Mouse (Mus musculus): ENCODE data around the gene Atxn7l2.

The Atxn7l2 gene

DNA sequence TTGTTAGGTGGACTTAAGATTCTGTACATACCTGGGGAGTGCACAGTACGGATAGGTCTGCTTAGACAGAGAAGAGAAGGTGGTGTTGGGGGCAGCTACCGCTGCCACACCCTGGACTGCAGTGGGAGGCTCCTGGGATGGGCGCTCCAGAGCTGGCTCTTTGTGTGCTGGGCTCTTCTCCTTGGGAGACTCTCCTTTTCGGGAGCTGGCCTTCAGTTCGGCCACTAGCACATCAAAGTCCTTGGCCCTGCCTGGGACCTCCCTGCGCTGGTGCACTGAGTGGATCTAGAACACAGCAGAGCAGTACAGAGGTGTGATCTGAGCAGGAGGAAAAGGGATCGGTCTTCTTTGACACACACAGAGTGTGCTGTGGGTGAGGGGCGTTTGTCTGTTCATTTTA is 5.1 kb downstream of the Atxn7l2 start:
- no peak for DNase-seq (ENCODE audit: low read depth, low spot score)

DNA sequence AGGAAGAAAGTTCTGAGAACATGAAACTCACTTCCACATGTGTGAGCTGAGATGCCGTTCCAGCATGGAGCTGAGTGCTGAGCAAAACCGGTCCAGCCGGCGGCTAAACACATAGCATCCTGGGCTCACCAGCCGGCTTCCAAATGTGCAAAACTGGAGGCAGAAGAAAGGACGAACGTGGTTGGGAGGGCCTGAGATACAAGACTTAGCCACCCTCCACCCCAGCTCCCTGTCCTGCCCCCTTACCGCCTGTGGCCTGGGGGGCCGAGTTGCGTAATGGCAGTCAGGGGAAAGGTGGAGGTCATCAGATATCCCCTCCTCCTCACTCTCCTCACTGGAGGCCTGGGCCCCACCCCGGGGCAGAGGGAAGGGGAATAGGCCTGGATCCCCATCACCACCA is 6.3 kb downstream of the Atxn7l2 start:
- DNase-seq (ENCODE audit: low read depth, low spot score), result no peak

GRCm38 (mm10) chr3:108203621-108204325 is 7.0 kb downstream of the Atxn7l2 start:
- DNase-seq (ENCODE audit: low read depth, low spot score), result no peak

- no peak for DNase-seq (ENCODE audit: low read depth, low spot score)
These were observed 7.5 kb downstream of the Atxn7l2 start for GRCm38 (mm10) chr3:108203212-108203611.

DNA sequence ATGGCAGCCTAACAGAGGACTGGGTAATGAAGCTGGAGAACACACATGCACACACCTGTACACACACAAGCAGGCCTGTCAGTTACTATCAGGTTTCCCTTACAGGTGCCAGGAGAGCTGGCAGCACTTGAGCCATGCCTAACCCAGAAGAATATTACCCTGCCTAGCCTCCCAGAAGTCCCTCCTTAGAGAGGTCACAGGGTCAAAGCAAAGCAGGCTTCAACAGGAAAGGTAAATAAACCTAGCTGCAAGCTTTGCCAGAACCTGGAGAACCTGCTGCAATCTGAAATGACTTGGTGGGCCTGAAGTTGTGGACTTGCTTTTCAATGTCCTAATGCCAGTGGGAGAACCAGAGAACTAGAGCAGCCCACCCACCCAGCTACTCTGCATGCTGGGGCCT is 8.2 kb downstream of the Atxn7l2 start:
- no peak for DNase-seq (ENCODE audit: low read depth, low spot score)

GRCm38 (mm10) chr3:108200329-108201323 is 10.1 kb downstream of the Atxn7l2 start, which contains the start of gene Cyb561d1:
Gene Cyb561d1 (minus strand): TSS chr3:108201212.
- peak; percentile 84 for DNase-seq (ENCODE audit: low read depth, low spot score)

DNA sequence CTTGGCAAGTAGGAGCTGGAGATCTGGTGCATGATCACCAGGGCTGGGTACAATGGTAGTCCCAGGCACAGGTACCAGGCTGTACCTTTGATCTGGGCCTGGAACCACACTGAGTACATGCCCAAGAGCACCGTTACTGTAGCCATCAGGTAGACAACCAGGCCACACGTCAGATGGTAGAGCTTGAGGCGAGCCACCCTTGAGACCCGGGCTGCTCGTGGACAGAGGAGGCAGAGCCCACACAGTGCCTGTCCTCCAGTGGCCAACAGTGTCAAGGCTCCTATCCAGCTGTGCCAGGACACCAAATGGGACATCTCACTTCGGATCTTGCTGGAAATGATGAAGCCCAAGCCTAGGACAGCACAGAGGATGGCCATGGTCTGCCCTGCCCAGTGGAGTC is 11.5 kb downstream of the Atxn7l2 start:
- DNase-seq (ENCODE audit: low read depth, low spot score), result no peak

GRCm38 (mm10) chr3:108197066-108197497 is 13.7 kb downstream of the Atxn7l2 start:
- DNase-seq (ENCODE audit: low read depth, low spot score), result no peak

DNA sequence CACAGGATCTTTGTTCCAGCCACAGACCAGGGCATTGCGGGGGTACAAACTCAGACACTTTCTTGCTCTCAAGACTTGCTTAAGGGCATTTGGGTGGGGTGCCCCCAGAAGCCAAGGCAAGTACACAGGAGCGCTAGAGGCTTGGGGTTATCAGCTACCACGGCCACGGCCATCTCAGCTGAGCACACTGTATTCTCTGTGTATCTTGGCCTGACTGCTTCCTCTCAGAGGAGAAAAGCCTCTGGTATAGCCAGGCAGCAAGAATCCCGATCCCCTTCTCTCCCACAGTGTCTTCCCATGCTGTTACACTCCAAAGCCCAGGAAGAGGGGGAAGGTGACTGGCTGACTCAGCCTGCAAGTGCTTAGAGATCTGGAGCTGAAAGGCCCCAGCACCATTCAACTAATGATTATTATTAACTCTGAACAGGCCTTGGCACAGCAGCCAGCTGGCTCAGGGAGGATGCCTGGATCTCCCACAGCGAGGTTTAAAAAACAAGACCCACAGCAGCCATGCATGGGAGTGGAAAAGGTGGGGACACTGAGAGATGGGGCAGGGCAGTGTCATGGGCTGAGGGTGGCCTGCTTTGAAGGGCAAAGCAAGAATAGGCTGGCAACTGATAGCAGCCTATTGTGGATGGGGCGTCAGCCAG is 14.7 kb downstream of the Atxn7l2 start:
- no peak for DNase-seq (ENCODE audit: low read depth, low spot score)

DNA sequence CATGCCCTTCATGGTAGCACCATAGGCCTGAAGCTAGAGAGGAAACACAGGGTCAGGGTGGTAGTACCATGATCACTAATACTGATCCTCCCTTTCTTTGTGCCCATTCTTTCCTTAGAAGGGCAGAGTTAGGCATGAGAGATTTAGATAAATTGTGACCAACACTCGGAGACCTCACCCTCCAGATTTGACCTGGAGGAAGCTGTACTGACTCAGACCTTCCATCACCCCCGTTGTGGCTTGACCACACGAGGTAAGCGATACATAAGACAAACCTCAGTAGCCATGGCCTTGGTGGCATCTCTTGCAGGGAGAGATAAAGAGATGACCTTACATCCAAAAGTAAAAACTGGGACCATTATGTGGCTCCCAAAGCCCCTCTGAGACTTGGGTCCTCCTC is 15.4 kb downstream of the Atxn7l2 start:
- DNase-seq (ENCODE audit: low read depth, low spot score), result no peak

GRCm38 (mm10) chr3:108193686-108194085 is 17.0 kb downstream of the Atxn7l2 start:
- no peak for DNase-seq (ENCODE audit: low read depth, low spot score)

DNA sequence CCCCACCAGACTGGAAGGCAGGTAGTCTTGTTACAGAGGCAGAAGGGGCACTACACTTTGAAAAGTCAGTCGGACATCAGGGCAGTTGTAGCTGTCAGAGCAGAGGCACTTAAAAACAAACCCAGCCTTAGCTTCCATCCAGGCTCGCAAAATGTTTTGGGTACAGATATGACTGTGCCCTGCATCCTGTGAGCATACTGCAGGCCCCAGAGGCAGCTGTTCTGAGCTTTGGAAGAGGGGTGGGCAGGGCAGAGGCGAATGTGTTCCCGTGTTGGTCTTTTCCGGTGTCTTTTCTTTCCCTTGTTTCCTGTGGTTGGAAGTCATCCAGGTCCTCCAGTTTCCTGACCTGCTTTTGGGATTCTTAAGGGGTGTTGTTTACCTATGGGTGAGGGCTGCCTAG is 20.8 kb downstream of the Atxn7l2 start:
- DNase-seq (ENCODE audit: low read depth, low spot score), result no peak

GRCm38 (mm10) chr3:108188716-108189490 is 21.8 kb downstream of the Atxn7l2 start:
- no peak for DNase-seq (ENCODE audit: low read depth, low spot score)

- DNase-seq (ENCODE audit: low read depth, low spot score), result no peak
These were observed 23.5 kb downstream of the Atxn7l2 start for GRCm38 (mm10) chr3:108187111-108187795.

- no peak for DNase-seq (ENCODE audit: low read depth, low spot score)
These were observed 24.4 kb downstream of the Atxn7l2 start, which contains the start of gene Amigo1 for GRCm38 (mm10) chr3:108186098-108187047. Gene Amigo1 (plus strand): TSS chr3:108186335.

DNA sequence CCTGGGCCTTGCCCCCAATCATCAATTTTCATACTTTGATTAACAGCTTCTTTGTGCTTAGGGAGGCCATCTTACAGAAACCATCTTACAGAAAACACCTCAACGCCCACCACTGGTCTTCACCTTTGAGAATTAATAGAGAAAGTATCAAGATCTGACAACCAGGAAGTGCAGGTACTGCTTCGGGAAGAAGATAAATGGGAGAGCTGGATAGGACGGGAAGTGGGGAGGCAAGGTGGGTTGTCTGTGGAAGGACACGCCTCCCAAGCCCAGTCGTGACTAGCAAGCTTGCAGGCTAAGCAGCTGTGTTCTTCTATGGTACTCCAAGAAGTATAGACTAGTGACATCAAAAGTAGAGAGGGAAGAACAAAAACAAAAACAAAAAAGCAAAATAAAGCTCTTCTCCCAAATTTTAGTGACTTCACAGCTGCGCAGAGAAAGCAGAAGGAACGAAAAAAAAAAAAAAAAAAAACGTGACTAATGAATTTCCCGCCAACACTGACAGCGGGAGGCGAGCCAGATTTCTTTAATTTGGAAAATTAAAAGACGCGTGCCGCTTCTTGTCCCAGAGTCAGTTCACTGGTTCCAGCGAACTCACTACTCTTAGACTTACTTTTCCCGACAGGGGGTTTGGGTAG is 25.2 kb downstream of the Atxn7l2 start:
- DNase-seq (ENCODE audit: low read depth, low spot score), result no peak

- no peak for DNase-seq (ENCODE audit: low read depth, low spot score)
These were observed 26.0 kb downstream of the Atxn7l2 start for GRCm38 (mm10) chr3:108184742-108185141.

GRCm38 (mm10) chr3:108180514-108180913 is 30.2 kb downstream of the Atxn7l2 start:
- DNase-seq (ENCODE audit: low read depth, low spot score), result no peak

Measured in skeletal muscle tissue, adult 2 months (tissue).